Mouse (Mus musculus) ES-Bruce4 (cell line): ENCODE results near the gene Ndufa6. TPM values are rescaled to one million over a fixed set of nuclear protein-coding genes. Genes with fewer than 3 reads are reported as not detected.
A peak's percentile ranks its signal among the peaks of the same experiment; 100 is the strongest.

Experiments used
- H3K27ac ChIP-seq: 2 replicates; pipeline ENCODE4 v1.5.1; 2012; ENCODE audit warnings: low read length, inconsistent platforms; ENCODE audit not compliant: insufficient read depth
- H3K27me3 ChIP-seq: 2 replicates; pipeline ENCODE4 v1.6.1; 2012; ENCODE audit warnings: mild to moderate bottlenecking, low read length, inconsistent platforms; ENCODE audit not compliant: control insufficient read depth, poor library complexity, insufficient read depth, severe bottlenecking
- H3K36me3 ChIP-seq: 2 replicates; pipeline ENCODE4 v1.6.1; 2012; ENCODE audit warnings: inconsistent platforms, mild to moderate bottlenecking, low read length, moderate library complexity; ENCODE audit not compliant: control insufficient read depth, poor library complexity, insufficient read depth, severe bottlenecking
- H3K4me1 ChIP-seq: one replicate; pipeline ENCODE4 v1.8.1; 2011; ENCODE audit warnings: low read length; ENCODE audit not compliant: control insufficient read depth, insufficient read depth
- H3K4me3 ChIP-seq: 2 replicates; pipeline ENCODE4 v1.5.1; 2011; ENCODE audit warnings: low read depth, mild to moderate bottlenecking, low read length
- H3K9ac ChIP-seq: 2 replicates; pipeline ENCODE4 v1.6.1; 2012; ENCODE audit warnings: low read depth, mild to moderate bottlenecking, inconsistent platforms; ENCODE audit not compliant: poor library complexity, severe bottlenecking
- H3K9me3 ChIP-seq: replicated peaks from 2 replicates; pipeline ENCODE4 v1.6.1; 2012; ENCODE audit warnings: mild to moderate bottlenecking, low read length, inconsistent platforms; ENCODE audit not compliant: control insufficient read depth, poor library complexity, insufficient read depth, severe bottlenecking
- CTCF ChIP-seq: IDR thresholded peaks from one replicate; pipeline ENCODE4 v1.8.1; 2011; ENCODE audit warnings: low read depth, low read length
- EP300 ChIP-seq: IDR thresholded peaks from 2 replicates; pipeline ENCODE4 v1.6.1; 2011; ENCODE audit warnings: low read depth, low read length; ENCODE audit not compliant: insufficient read depth
- POLR2A ChIP-seq: IDR thresholded peaks from one replicate; pipeline ENCODE4 v1.8.1; 2011; ENCODE audit warnings: low read length; ENCODE audit not compliant: insufficient read depth
- polyA plus RNA-seq: library from polyadenylated mRNA; stranded (reverse); fragments of >200 nt; gene quantifications from 2 replicates; pipeline ENCODE4 v1.2.4, GENCODE M21; 2011; ENCODE audit warnings: low read depth; ENCODE audit not compliant: missing spikeins, insufficient read depth, insufficient read length

Gene Ndufa6
- polyA plus RNA-seq, 1 experiment: 236 TPM

DNA sequence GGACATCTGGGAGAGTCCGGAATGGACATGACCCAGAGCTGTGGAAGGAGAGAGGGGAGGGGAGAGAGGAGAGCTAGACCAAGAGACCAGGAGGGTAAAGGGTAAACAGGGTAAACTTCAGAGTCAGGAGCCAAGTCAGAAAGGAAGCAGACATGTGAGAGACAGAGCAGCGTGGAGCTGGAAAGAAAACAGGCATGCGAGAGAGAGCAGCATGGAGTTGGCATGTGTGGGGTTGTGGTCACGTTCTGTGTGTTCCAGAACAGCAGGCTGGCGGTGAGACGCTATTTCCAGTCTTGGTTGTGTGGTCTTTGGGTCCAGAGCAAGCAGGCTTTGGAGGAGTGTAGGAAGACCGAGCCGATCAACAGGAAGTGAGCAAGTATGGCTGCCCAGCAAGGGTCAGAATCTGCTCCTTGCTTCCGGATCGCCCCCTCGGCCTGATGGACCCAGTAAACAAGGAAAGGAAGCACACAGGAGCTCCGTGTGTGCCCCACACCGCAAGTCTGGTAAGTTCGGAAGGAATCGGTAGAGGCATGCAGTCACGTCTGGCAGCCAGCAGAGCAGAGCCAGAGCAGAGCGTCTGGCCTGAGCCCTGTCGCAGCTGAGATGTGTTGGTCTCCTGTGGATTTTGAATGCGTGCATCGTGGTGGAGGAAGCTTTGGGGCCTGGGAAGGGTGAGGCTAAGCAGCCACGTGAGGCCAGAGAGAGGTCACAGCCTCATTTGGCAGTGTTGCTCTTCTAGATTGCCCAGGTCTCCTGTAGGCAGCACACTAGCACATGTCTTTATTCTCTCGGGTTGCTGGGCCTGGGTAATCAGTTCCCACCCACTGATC is 4.5 kb upstream of the Ndufa6 start:
- H3K27ac ChIP-seq: no peak overlapping the region
- H3K9me3 ChIP-seq: no peaks in the 10 kb centered on the region
- H3K4me3 ChIP-seq: no peak overlapping the region
- H3K27me3 ChIP-seq: no peaks in the 10 kb centered on the region
- TF ChIP-seq CTCF: no peak
- TF ChIP-seq EP300: no peak
- no peak for TF ChIP-seq POLR2A
- no peaks in the 10 kb centered on the region for H3K4me1 ChIP-seq
- no peaks in the 10 kb centered on the region for H3K36me3 ChIP-seq
- no peak overlapping the region for H3K9ac ChIP-seq

DNA sequence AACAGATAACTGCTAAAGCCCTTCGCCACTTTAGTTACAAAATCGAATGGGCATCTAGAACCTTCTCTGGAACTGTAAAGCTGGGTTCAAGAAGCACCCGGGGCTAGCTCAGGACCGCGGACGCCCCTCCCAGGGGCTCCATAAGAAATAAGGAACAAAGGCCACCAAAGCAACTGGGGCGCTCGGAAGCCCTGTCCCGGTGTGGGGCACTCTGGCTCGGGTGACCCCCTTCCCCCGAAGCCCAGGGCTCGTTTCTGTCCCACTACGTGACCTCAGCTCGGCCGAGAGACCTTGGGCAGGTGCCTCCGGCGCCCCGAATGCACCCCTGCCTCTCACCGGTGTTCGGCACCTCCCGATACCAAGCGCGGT is 393 bp downstream of the Ndufa6 start:
- H3K27me3 ChIP-seq: no peaks in the 10 kb centered on the region
- H3K4me1 ChIP-seq: no peaks in the 10 kb centered on the region
- H3K36me3 ChIP-seq: peaks cover 9% of the 10 kb centered on the region
- no peak overlapping the region for H3K27ac ChIP-seq
- H3K4me3 ChIP-seq: peak overlapping the region; percentile 92
- H3K9me3 ChIP-seq: no peaks in the 10 kb centered on the region
- peak overlapping the region; percentile 91 for H3K9ac ChIP-seq
- no peak for TF ChIP-seq CTCF
- TF ChIP-seq EP300: no peak
- no peak for TF ChIP-seq POLR2A

- H3K9me3 ChIP-seq: no peaks in the 10 kb centered on the region
- H3K36me3 ChIP-seq: peaks cover 12% of the 10 kb centered on the region
- no peaks in the 10 kb centered on the region for H3K4me1 ChIP-seq
- no peaks in the 10 kb centered on the region for H3K27me3 ChIP-seq
- H3K9ac ChIP-seq: peak overlapping the region; percentile 91
- H3K27ac ChIP-seq: no peak overlapping the region
- peak overlapping the region; percentile 92 for H3K4me3 ChIP-seq
- TF ChIP-seq EP300 (no peak), CTCF (no peak), POLR2A (no peak)
These were observed 911 bp downstream of the Ndufa6 start for GRCm38 (mm10) chr15:82353078-82353744.

GRCm38 (mm10) chr15:82351480-82351879 is 2.6 kb downstream of the Ndufa6 start:
- peaks cover 2% of the 10 kb centered on the region for H3K4me1 ChIP-seq
- no peak overlapping the region for H3K4me3 ChIP-seq
- H3K36me3 ChIP-seq: peaks cover 12% of the 10 kb centered on the region
- TF ChIP-seq CTCF (no peak), EP300 (no peak), POLR2A (no peak)
- no peak overlapping the region for H3K9ac ChIP-seq
- no peaks in the 10 kb centered on the region for H3K9me3 ChIP-seq
- no peak overlapping the region for H3K27ac ChIP-seq
- no peaks in the 10 kb centered on the region for H3K27me3 ChIP-seq

GRCm38 (mm10) chr15:82350349-82350748 is 3.8 kb downstream of the Ndufa6 start:
- Histone ChIP-seq H3K27ac (no peak overlapping the region), H3K4me3 (no peak overlapping the region), H3K36me3 (peaks cover 12% of the 10 kb centered on the region), H3K9me3 (no peaks in the 10 kb centered on the region), H3K4me1 (peaks cover 2% of the 10 kb centered on the region), H3K9ac (no peak overlapping the region), H3K27me3 (no peaks in the 10 kb centered on the region)
- TF ChIP-seq EP300: no peak
- TF ChIP-seq CTCF: no peak
- no peak for TF ChIP-seq POLR2A

DNA sequence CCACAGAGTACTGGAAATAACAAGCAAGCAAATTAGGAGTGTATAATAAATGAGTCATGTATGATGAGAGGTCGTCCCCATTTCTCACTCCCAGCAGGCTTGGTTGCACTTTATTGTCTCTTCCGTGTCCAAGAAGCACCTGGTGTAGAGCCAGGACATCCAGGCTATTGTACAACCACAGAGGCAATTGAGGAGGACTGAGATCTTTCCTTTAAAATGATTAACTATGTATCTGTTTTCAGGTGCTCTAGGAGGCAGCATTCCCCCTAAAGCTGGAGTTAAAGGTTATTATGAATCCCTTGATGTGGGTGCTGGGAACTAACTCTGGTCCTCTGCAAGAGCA is 5.2 kb downstream of the Ndufa6 start:
- Histone ChIP-seq H3K4me1 (peaks cover 2% of the 10 kb centered on the region), H3K36me3 (peaks cover 12% of the 10 kb centered on the region), H3K27ac (no peak overlapping the region), H3K27me3 (no peaks in the 10 kb centered on the region), H3K9me3 (no peaks in the 10 kb centered on the region), H3K9ac (no peak overlapping the region), H3K4me3 (no peak overlapping the region)
- TF ChIP-seq CTCF (no peak), EP300 (no peak), POLR2A (no peak)
